Mouse (Mus musculus): ENCODE data around the gene Nhs. TPM values are rescaled to one million over a fixed set of nuclear protein-coding genes. Genes with fewer than 3 reads are reported as not detected.

Nhs gene
- total and polyA plus RNA-seq, 2 experiments from 2014 or later: 0.26 to 0.34 TPM

DNA sequence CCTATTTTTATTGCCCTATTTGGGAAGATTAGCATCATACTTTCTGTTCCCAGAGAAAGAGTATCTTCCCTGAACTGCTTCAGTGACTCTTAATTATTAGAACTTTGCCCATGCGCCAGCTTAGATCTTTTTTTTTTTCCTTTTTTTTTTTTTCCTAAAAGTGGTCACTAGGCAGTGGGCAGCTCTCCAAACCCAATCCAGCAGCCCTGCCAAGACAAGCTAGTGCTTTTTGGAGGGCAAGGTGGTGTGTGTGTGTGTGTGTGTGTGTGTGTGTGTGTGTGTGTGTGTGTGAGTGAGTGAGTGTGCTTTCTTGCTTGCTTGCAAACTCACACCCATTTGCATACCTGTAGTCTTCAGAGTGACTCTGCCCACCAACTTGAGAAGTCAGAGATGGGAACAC is 169.4 kb downstream of the Nhs start:
- Histone ChIP-seq H3K4me1 (ENCODE audit: control insufficient read depth, insufficient read depth) (no peaks in the 10 kb centered on the region), H3K4me3 (ENCODE audit: low read depth, low read length) (no peak overlapping the region), H3K27me3 (ENCODE audit: control insufficient read depth, insufficient read depth, low read length) (no peaks in the 10 kb centered on the region), H3K36me3 (replicated peaks; ENCODE audit: control insufficient read depth, insufficient read depth, low read length) (no peaks in the 10 kb centered on the region), H3K9me3 (replicated peaks; ENCODE audit: control insufficient read depth, low read length) (no peaks in the 10 kb centered on the region), H3K9ac (replicated peaks; ENCODE audit: low read depth, low read length) (no peak overlapping the region), H3K4me2 (ENCODE audit: low read depth, low read length) (no peak overlapping the region), H3K27ac (ENCODE audit: low read depth) (no peak overlapping the region)
- WGBS: 90% methylated on average over 1 of the region's 1 CpGs
- DNase-seq (ENCODE audit: low spot score) (no peak), ATAC-seq (ENCODE audit: insufficient read depth, low read depth) (no peak)
- TF ChIP-seq CTCF (IDR thresholded peaks at IDR 0.05; ENCODE audit: low read depth): no peak
- TF ChIP-seq EP300 (IDR thresholded peaks at IDR 0.05; ENCODE audit: low read depth): no peak

DNA sequence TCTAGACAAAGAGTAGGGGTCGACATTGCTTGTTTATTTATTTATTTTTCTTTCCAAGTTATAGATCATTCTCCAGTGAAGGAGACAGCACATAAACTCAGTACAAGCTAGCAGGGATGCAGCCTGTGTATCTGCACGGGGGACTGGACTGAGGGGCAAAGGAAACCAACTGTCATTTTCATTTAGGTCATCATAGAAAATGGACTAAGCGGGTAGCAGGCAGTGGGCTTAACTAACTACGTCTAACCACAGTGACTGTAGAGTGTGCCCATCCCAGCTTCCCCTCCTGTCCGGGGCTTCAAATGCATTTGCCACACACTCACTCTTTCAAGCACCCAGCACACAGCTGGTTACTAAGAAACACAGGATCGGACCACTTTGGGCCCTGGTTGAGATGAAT is 174.6 kb downstream of the Nhs start:
- TF ChIP-seq EP300 (IDR thresholded peaks at IDR 0.05; ENCODE audit: low read depth): no peak
- TF ChIP-seq CTCF (IDR thresholded peaks at IDR 0.05; ENCODE audit: low read depth): no peak
- Histone ChIP-seq H3K9ac (replicated peaks; ENCODE audit: low read depth, low read length) (no peak overlapping the region), H3K36me3 (replicated peaks; ENCODE audit: control insufficient read depth, insufficient read depth, low read length) (no peaks in the 10 kb centered on the region), H3K4me1 (ENCODE audit: control insufficient read depth, insufficient read depth) (no peaks in the 10 kb centered on the region), H3K27ac (ENCODE audit: low read depth) (no peak overlapping the region), H3K9me3 (replicated peaks; ENCODE audit: control insufficient read depth, low read length) (no peaks in the 10 kb centered on the region), H3K4me2 (ENCODE audit: low read depth, low read length) (no peak overlapping the region), H3K27me3 (ENCODE audit: control insufficient read depth, insufficient read depth, low read length) (no peaks in the 10 kb centered on the region), H3K4me3 (ENCODE audit: low read depth, low read length) (no peak overlapping the region)
- ATAC-seq (ENCODE audit: insufficient read depth, low read depth) (no peak), DNase-seq (ENCODE audit: low spot score) (no peak)
- WGBS: 74% methylated on average over 6 of the region's 6 CpGs

GRCm38 (mm10) chrX:161981399-161981798 is 178.1 kb downstream of the Nhs start:
- Histone ChIP-seq H3K4me1 (ENCODE audit: control insufficient read depth, insufficient read depth) (no peaks in the 10 kb centered on the region), H3K4me3 (ENCODE audit: low read depth, low read length) (no peak overlapping the region), H3K27ac (ENCODE audit: low read depth) (no peak overlapping the region), H3K4me2 (ENCODE audit: low read depth, low read length) (no peak overlapping the region), H3K36me3 (replicated peaks; ENCODE audit: control insufficient read depth, insufficient read depth, low read length) (no peaks in the 10 kb centered on the region), H3K27me3 (ENCODE audit: control insufficient read depth, insufficient read depth, low read length) (no peaks in the 10 kb centered on the region), H3K9ac (replicated peaks; ENCODE audit: low read depth, low read length) (no peak overlapping the region), H3K9me3 (replicated peaks; ENCODE audit: control insufficient read depth, low read length) (no peaks in the 10 kb centered on the region)
- no peak for TF ChIP-seq CTCF (IDR thresholded peaks at IDR 0.05; ENCODE audit: low read depth)
- TF ChIP-seq EP300 (IDR thresholded peaks at IDR 0.05; ENCODE audit: low read depth): no peak
- DNase-seq (ENCODE audit: low spot score) (no peak), ATAC-seq (ENCODE audit: insufficient read depth, low read depth) (no peak)
- WGBS: 33% methylated on average over 6 of the region's 6 CpGs

DNA sequence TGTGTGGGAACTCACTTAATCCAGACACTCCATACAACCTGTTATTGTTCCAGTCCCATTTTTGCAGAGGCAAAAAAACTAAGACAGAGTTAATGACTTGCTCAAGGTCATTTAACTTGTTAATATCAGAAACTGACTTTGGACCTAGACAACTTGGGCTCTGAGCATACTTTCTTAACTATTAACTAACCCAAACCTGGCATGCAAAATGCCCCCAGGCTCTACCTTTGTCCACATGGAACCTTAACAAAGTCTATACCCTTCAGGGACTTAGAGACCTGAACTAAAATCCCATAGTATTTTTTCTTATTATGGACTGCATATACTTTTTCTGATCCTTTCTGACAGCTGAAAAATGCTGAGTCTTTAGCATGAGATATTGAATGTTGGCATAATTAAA is 179.6 kb downstream of the Nhs start:
- Histone ChIP-seq H3K27ac (ENCODE audit: low read depth) (no peak overlapping the region), H3K4me2 (ENCODE audit: low read depth, low read length) (no peak overlapping the region), H3K9me3 (replicated peaks; ENCODE audit: control insufficient read depth, low read length) (no peaks in the 10 kb centered on the region), H3K4me1 (ENCODE audit: control insufficient read depth, insufficient read depth) (no peaks in the 10 kb centered on the region), H3K4me3 (ENCODE audit: low read depth, low read length) (no peak overlapping the region), H3K36me3 (replicated peaks; ENCODE audit: control insufficient read depth, insufficient read depth, low read length) (no peaks in the 10 kb centered on the region), H3K9ac (replicated peaks; ENCODE audit: low read depth, low read length) (no peak overlapping the region), H3K27me3 (ENCODE audit: control insufficient read depth, insufficient read depth, low read length) (no peaks in the 10 kb centered on the region)
- ATAC-seq (ENCODE audit: insufficient read depth, low read depth) (no peak), DNase-seq (ENCODE audit: low spot score) (no peak)
- TF ChIP-seq CTCF (IDR thresholded peaks at IDR 0.05; ENCODE audit: low read depth) (no peak), EP300 (IDR thresholded peaks at IDR 0.05; ENCODE audit: low read depth) (no peak)

DNA sequence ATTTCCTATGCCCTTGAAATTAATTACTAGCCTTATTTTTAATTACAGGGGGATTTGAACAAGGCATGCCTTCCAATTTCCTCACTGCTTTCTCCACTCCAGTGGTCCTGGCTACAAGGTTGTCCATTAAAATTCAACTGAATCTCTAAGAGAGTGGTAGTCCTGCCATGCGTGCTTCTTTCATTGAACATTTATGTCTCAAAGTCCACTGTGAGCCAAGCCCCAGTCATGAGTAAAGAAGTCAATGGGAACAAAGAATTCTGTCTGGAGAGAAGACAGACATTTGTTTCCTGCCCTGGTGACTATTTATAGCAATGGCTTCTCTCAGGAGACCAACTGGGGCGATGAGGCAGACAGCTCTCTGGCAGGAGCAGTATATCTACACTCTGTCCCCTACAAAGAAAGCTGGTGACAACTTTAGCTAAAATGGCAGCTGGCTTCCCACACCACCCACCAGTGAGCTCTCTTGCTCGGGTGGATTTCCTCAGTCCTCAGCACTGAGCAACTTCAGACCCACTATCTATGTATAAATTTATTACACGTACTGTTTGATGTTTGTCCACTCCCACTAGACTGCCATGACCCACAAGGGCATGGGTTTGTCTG is 182.2 kb downstream of the Nhs start:
- no peak overlapping the region for H3K4me2 ChIP-seq (ENCODE audit: low read depth, low read length)
- 38% methylated on average over 4 of the region's 4 CpGs for WGBS
- H3K4me1 ChIP-seq (ENCODE audit: control insufficient read depth, insufficient read depth): no peaks in the 10 kb centered on the region
- ATAC-seq (ENCODE audit: insufficient read depth, low read depth) (no peak), DNase-seq (ENCODE audit: low spot score) (no peak)
- no peaks in the 10 kb centered on the region for H3K27me3 ChIP-seq (ENCODE audit: control insufficient read depth, insufficient read depth, low read length)
- no peak overlapping the region for H3K4me3 ChIP-seq (ENCODE audit: low read depth, low read length)
- H3K9ac ChIP-seq (replicated peaks; ENCODE audit: low read depth, low read length): no peak overlapping the region
- no peaks in the 10 kb centered on the region for H3K9me3 ChIP-seq (replicated peaks; ENCODE audit: control insufficient read depth, low read length)
- no peak overlapping the region for H3K27ac ChIP-seq (ENCODE audit: low read depth)
- TF ChIP-seq CTCF (IDR thresholded peaks at IDR 0.05; ENCODE audit: low read depth) (no peak), EP300 (IDR thresholded peaks at IDR 0.05; ENCODE audit: low read depth) (no peak)
- no peaks in the 10 kb centered on the region for H3K36me3 ChIP-seq (replicated peaks; ENCODE audit: control insufficient read depth, insufficient read depth, low read length)

GRCm38 (mm10) chrX:161976376-161976775 is 183.2 kb downstream of the Nhs start:
- ATAC-seq (ENCODE audit: insufficient read depth, low read depth) (no peak), DNase-seq (ENCODE audit: low spot score) (no peak)
- 72% methylated on average over 2 of the region's 2 CpGs for WGBS
- no peak for TF ChIP-seq CTCF (IDR thresholded peaks at IDR 0.05; ENCODE audit: low read depth)
- no peak for TF ChIP-seq EP300 (IDR thresholded peaks at IDR 0.05; ENCODE audit: low read depth)
- Histone ChIP-seq H3K9me3 (replicated peaks; ENCODE audit: control insufficient read depth, low read length) (no peaks in the 10 kb centered on the region), H3K27me3 (ENCODE audit: control insufficient read depth, insufficient read depth, low read length) (no peaks in the 10 kb centered on the region), H3K4me1 (ENCODE audit: control insufficient read depth, insufficient read depth) (no peaks in the 10 kb centered on the region), H3K9ac (replicated peaks; ENCODE audit: low read depth, low read length) (no peak overlapping the region), H3K4me3 (ENCODE audit: low read depth, low read length) (no peak overlapping the region), H3K27ac (ENCODE audit: low read depth) (no peak overlapping the region), H3K4me2 (ENCODE audit: low read depth, low read length) (no peak overlapping the region), H3K36me3 (replicated peaks; ENCODE audit: control insufficient read depth, insufficient read depth, low read length) (no peaks in the 10 kb centered on the region)
